Comparison of ENCODE assay signal across 19 mouse cellular contexts in genomic region chr7:65977977-65978376, GRCm38 (mm10).
DNase-seq lines count a peak whose midpoint lies in the region; ATAC-seq and TF ChIP-seq lines count a peak whose summit lies in the region.
"Had no signal": no experiment of that assay in that cellular context is flagged by ENCODE, and none has a peak within 500 bp of the region (broad histone marks: within the 10 kb centered on the region; RNA-seq: fewer than 3 reads in every experiment).

No protein-coding gene starts in this region.

- no peak for DNase-seq in gastrocnemius, adult 2 months
- DNase-seq in gastrocnemius, postnatal 25 days: no peak
- DNase-seq in limb, embryonic 11.5 days (ENCODE audit: low spot score): peak; percentile 43
- no peak for DNase-seq in kidney, postnatal 10 days
- DNase-seq in c-Kit-positive CD71-positive TER-119-positive erythroid progenitor cells, embryonic 14.5 days (ENCODE audit: low spot score): no peak
- DNase-seq: adrenal gland, adult 2 months; adrenal gland, postnatal 10 days; adrenal gland, postnatal 25 days; B cell, adult 2 months; cerebellum, adult 11-12 months; cerebellum, adult 2 months; cerebellum, adult 9-10 months; cerebellum, postnatal 25 days; forebrain, postnatal 0 days had no signal

- H3K4me3 ChIP-seq in gastrocnemius, adult 2 months: no peak overlapping the region
- no peak overlapping the region for H3K4me3 ChIP-seq in limb, embryonic 11.5 days (ENCODE audit: low read depth, low read length)
- no peak overlapping the region for H3K4me3 ChIP-seq in limb, embryonic 13.5 days
- H3K4me3 ChIP-seq: embryonic facial prominence, embryonic 10.5 days; embryonic facial prominence, embryonic 12.5 days; forebrain, embryonic 13.5 days; forebrain, embryonic 15.5 days had no signal

- H3K27ac ChIP-seq in gastrocnemius, adult 2 months: peak overlapping the region; percentile 35; the same call in 1 of the 2 replicates
- no peak overlapping the region for H3K27ac ChIP-seq in limb, embryonic 11.5 days (replicated peaks; ENCODE audit: low read depth, low read length)
- 0 out of 2 replicates have a peak overlapping the region, but pooled peaks have one; percentile 2 for H3K27ac ChIP-seq in limb, embryonic 13.5 days
- H3K27ac ChIP-seq: embryonic facial prominence, embryonic 10.5 days; embryonic facial prominence, embryonic 12.5 days; forebrain, embryonic 13.5 days; forebrain, embryonic 15.5 days had no signal

- H3K4me1 ChIP-seq in limb, embryonic 11.5 days (ENCODE audit: control insufficient read depth, insufficient read depth, low read length): peaks cover 24% of the 10 kb centered on the region
- H3K4me1 ChIP-seq in limb, embryonic 13.5 days: peaks cover 57% of the 10 kb centered on the region
- H3K4me1 ChIP-seq: forebrain, embryonic 13.5 days; forebrain, embryonic 15.5 days had no signal

- 49% methylated on average over 11 of the region's 11 CpGs for WGBS in limb, embryonic 11.5 days
- 32% methylated on average over 10 of the region's 11 CpGs for WGBS in limb, embryonic 13.5 days

- H3K9me3 ChIP-seq in limb, embryonic 11.5 days (ENCODE audit: control insufficient read depth, low read length): no peaks in the 10 kb centered on the region
- no peaks in the 10 kb centered on the region for H3K9me3 ChIP-seq in limb, embryonic 13.5 days
- H3K9me3 ChIP-seq: embryonic facial prominence, embryonic 10.5 days; embryonic facial prominence, embryonic 12.5 days; forebrain, embryonic 13.5 days; forebrain, embryonic 15.5 days had no signal

- H3K27me3 ChIP-seq in limb, embryonic 11.5 days (ENCODE audit: control insufficient read depth, insufficient read depth, low read length): no peaks in the 10 kb centered on the region
- H3K27me3 ChIP-seq in limb, embryonic 13.5 days: no peaks in the 10 kb centered on the region
- H3K27me3 ChIP-seq: embryonic facial prominence, embryonic 12.5 days; forebrain, embryonic 13.5 days; forebrain, embryonic 15.5 days had no signal

- no peak overlapping the region for H3K4me2 ChIP-seq in limb, embryonic 11.5 days (ENCODE audit: low read depth, severe bottlenecking)
- no peak overlapping the region for H3K4me2 ChIP-seq in limb, embryonic 13.5 days (replicated peaks)
- H3K4me2 ChIP-seq: embryonic facial prominence, embryonic 12.5 days; forebrain, embryonic 13.5 days; forebrain, embryonic 15.5 days had no signal

- H3K36me3 ChIP-seq in limb, embryonic 11.5 days (ENCODE audit: control insufficient read depth, insufficient read depth, low read length): no peaks in the 10 kb centered on the region
- no peaks in the 10 kb centered on the region for H3K36me3 ChIP-seq in limb, embryonic 13.5 days
- H3K36me3 ChIP-seq: embryonic facial prominence, embryonic 10.5 days; embryonic facial prominence, embryonic 12.5 days; forebrain, embryonic 15.5 days had no signal

- ATAC-seq in limb, embryonic 11.5 days (ENCODE audit: insufficient number of reproducible peaks, low FRiP score, low TSS enrichment, low read depth): no peak
- ATAC-seq in limb, embryonic 13.5 days (ENCODE audit: low FRiP score, low read depth): no peak
- ATAC-seq: forebrain, embryonic 13.5 days; forebrain, embryonic 15.5 days; forebrain, postnatal 0 days had no signal

- intact Hi-C loops in gastrocnemius, adult 2 months (cut with DNase I): no loop called here

- no peak for TF ChIP-seq CTCF in gastrocnemius, adult 2 months (IDR thresholded peaks at IDR 0.05)

- peak overlapping the region; percentile 37; the same call in 1 of the 2 replicates for H3K9ac ChIP-seq in limb, embryonic 11.5 days (ENCODE audit: low read length)
- H3K9ac ChIP-seq in limb, embryonic 13.5 days: no peak overlapping the region
- H3K9ac ChIP-seq: embryonic facial prominence, embryonic 12.5 days; forebrain, embryonic 13.5 days; forebrain, embryonic 15.5 days; forebrain, postnatal 0 days had no signal
